Mouse (Mus musculus): Measurements from ENCODE around the gene Zfp933.

DNA sequence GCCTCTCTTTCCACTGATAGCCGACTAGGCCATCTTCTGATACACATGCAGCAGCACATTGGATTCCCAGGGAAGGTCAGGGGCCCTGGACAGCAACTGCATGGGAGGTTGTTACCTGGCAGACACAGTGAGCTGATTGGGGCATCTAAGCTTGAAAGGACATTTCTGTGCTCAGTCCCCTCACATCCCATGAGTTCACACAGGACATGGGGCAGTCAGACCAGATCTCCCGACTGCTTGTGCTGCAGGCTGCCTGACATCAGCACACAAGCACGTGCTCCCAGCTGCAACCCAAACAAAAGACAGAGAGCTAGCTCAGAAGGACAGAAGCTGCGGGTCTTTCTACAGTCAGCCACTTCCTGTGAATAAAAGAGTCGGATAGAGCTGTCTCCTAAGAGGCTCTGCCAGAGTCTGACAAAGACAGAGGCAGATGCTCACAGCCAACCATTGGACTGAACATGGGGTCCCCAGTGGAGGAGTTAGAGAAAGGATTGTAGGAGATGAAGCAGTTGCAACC, 34.9 kb downstream of the Zfp933 start:
- TF ChIP-seq CTCF (IDR thresholded peaks at IDR 0.05; ENCODE audit: borderline replicate concordance, control insufficient read depth, extremely low read depth, insufficient read depth, low read length, poor library complexity) (no peak), POLR2A (IDR thresholded peaks at IDR 0.05; ENCODE audit: control insufficient read depth, extremely low read depth, insufficient read depth, low read length, poor library complexity) (no peak)

Data from thymus, adult 2 months (tissue).